Mouse (Mus musculus) heart, embryonic 13.5 days (tissue): ENCODE data around the gene Gpatch2. TPM values are rescaled to one million over a fixed set of nuclear protein-coding genes. Genes with fewer than 3 reads are reported as not detected.

Source experiments
- ATAC-seq: fragments of 200-750 bp; cut with Nextera tagmentation; 2 replicates; pipeline ENCODE4 v1.8.0; 2017; ENCODE audit warnings: moderate TSS enrichment; ENCODE audit not compliant: insufficient number of reproducible peaks, low FRiP score, low TSS enrichment; ENCODE audit errors: extremely low read depth
- H3K27ac ChIP-seq: fragments of 300-500 bp; sonication (generic); replicated peaks from 2 replicates; pipeline ENCODE4 v1.5.1; 2015; ENCODE audit warnings: moderate library complexity, mild to moderate bottlenecking, inconsistent platforms
- H3K27me3 ChIP-seq: fragments of 300-500 bp; sonication (generic); replicated peaks from 2 replicates; pipeline ENCODE4 v1.6.1; 2015; ENCODE audit warnings: mild to moderate bottlenecking, inconsistent platforms
- H3K36me3 ChIP-seq: fragments of 300-500 bp; sonication (generic); 2 replicates; pipeline ENCODE4 v1.6.1; 2015; ENCODE audit warnings: mild to moderate bottlenecking, inconsistent platforms
- H3K4me1 ChIP-seq: fragments of 300-500 bp; sonication (generic); 2 replicates; pipeline ENCODE4 v1.6.1; 2015; ENCODE audit warnings: inconsistent platforms
- H3K4me2 ChIP-seq: fragments of 300-500 bp; sonication (generic); 2 replicates; pipeline ENCODE4 v1.6.1; 2015; ENCODE audit warnings: inconsistent platforms, mild to moderate bottlenecking, moderate library complexity
- H3K4me3 ChIP-seq: fragments of 300-500 bp; sonication (generic); 2 replicates; pipeline ENCODE4 v1.5.1; 2015; ENCODE audit warnings: moderate library complexity, mild to moderate bottlenecking, inconsistent platforms
- H3K9ac ChIP-seq: fragments of 300-500 bp; sonication (generic); 2 replicates; pipeline ENCODE4 v1.6.1; 2015; ENCODE audit warnings: inconsistent platforms, mild to moderate bottlenecking, moderate library complexity
- H3K9me3 ChIP-seq: fragments of 300-500 bp; sonication (generic); 2 replicates; pipeline ENCODE4 v1.6.1; 2016; ENCODE audit warnings: inconsistent platforms
- WGBS: fragments of 180-500 bp; shearing (Covaris S2); methylation state at CpG from one replicate; pipeline ENCODE4 v1.1.7; 2015; ENCODE audit warnings: mixed read lengths; 5-methylcytosine and 5-hydroxymethylcytosine counted together
- polyA plus RNA-seq: library from polyadenylated mRNA; unstranded; fragments of >200 nt; fragmentation: Nextera tagmentation; extraction: Ambion mirVana; gene quantifications from 2 replicates; pipeline ENCODE4 v1.2.1, GENCODE M21; 2015

Gene Gpatch2
- polyA plus RNA-seq, 1 experiment from 2014 or later: 10.3 TPM

GRCm38 (mm10) chr1:187291480-187292394 lies 76.4 kb downstream of the Gpatch2 start:
- H3K9ac ChIP-seq: no peak overlapping the region
- peaks cover 11% of the 10 kb centered on the region for H3K4me1 ChIP-seq
- no peaks in the 10 kb centered on the region for H3K36me3 ChIP-seq
- H3K4me3 ChIP-seq: no peak overlapping the region
- no peak for ATAC-seq
- 75% methylated on average over 10 of the region's 10 CpGs for WGBS
- no peak overlapping the region for H3K27ac ChIP-seq
- H3K4me2 ChIP-seq: no peak overlapping the region
- no peaks in the 10 kb centered on the region for H3K9me3 ChIP-seq
- H3K27me3 ChIP-seq: no peaks in the 10 kb centered on the region

GRCm38 (mm10) chr1:187292395-187292749 lies 77.1 kb downstream of the Gpatch2 start:
- Histone ChIP-seq H3K4me1 (peaks cover 11% of the 10 kb centered on the region), H3K9ac (no peak overlapping the region), H3K36me3 (no peaks in the 10 kb centered on the region), H3K27me3 (no peaks in the 10 kb centered on the region), H3K4me3 (no peak overlapping the region), H3K4me2 (no peak overlapping the region), H3K9me3 (no peaks in the 10 kb centered on the region), H3K27ac (no peak overlapping the region)
- 73% methylated on average over 3 of the region's 3 CpGs for WGBS
- no peak for ATAC-seq

GRCm38 (mm10) chr1:187293233-187293632 lies 77.9 kb downstream of the Gpatch2 start:
- WGBS: 71% methylated on average over 3 of the region's 3 CpGs
- Histone ChIP-seq H3K4me3 (no peak overlapping the region), H3K9ac (no peak overlapping the region), H3K4me2 (no peak overlapping the region), H3K36me3 (no peaks in the 10 kb centered on the region), H3K9me3 (no peaks in the 10 kb centered on the region), H3K4me1 (peaks cover 11% of the 10 kb centered on the region), H3K27me3 (no peaks in the 10 kb centered on the region), H3K27ac (no peak overlapping the region)
- no peak for ATAC-seq

- Histone ChIP-seq H3K4me1 (peaks cover 11% of the 10 kb centered on the region), H3K9me3 (no peaks in the 10 kb centered on the region), H3K27me3 (no peaks in the 10 kb centered on the region), H3K4me2 (no peak overlapping the region), H3K27ac (no peak overlapping the region; the same call in 1 of the 2 replicates), H3K36me3 (no peaks in the 10 kb centered on the region), H3K9ac (no peak overlapping the region), H3K4me3 (no peak overlapping the region)
- no peak for ATAC-seq
- 59% methylated on average over 5 of the region's 5 CpGs for WGBS
These were observed 79.2 kb downstream of the Gpatch2 start for GRCm38 (mm10) chr1:187294522-187294921.

- peaks cover 11% of the 10 kb centered on the region for H3K4me1 ChIP-seq
- H3K4me3 ChIP-seq: no peak overlapping the region
- H3K27ac ChIP-seq: no peak overlapping the region; the same call in 1 of the 2 replicates
- H3K4me2 ChIP-seq: no peak overlapping the region
- no peak for ATAC-seq
- H3K36me3 ChIP-seq: no peaks in the 10 kb centered on the region
- H3K9me3 ChIP-seq: no peaks in the 10 kb centered on the region
- H3K9ac ChIP-seq: no peak overlapping the region
- no peaks in the 10 kb centered on the region for H3K27me3 ChIP-seq
- WGBS: 91% methylated on average over 6 of the region's 6 CpGs
These were observed 79.8 kb downstream of the Gpatch2 start for GRCm38 (mm10) chr1:187295038-187295559.

- Histone ChIP-seq H3K4me1 (peaks cover 17% of the 10 kb centered on the region), H3K9ac (no peak overlapping the region), H3K9me3 (no peaks in the 10 kb centered on the region), H3K4me3 (no peak overlapping the region), H3K27ac (no peak overlapping the region), H3K36me3 (no peaks in the 10 kb centered on the region), H3K4me2 (no peak overlapping the region), H3K27me3 (no peaks in the 10 kb centered on the region)
- no peak for ATAC-seq
- 75% methylated on average over 1 of the region's 1 CpGs for WGBS
These were observed 80.4 kb downstream of the Gpatch2 start for GRCm38 (mm10) chr1:187295711-187296110.

GRCm38 (mm10) chr1:187299236-187299635 lies 83.9 kb downstream of the Gpatch2 start:
- Histone ChIP-seq H3K9me3 (no peaks in the 10 kb centered on the region), H3K4me1 (peaks cover 21% of the 10 kb centered on the region), H3K4me3 (no peak overlapping the region), H3K27ac (no peak overlapping the region), H3K27me3 (no peaks in the 10 kb centered on the region), H3K4me2 (no peak overlapping the region), H3K36me3 (no peaks in the 10 kb centered on the region), H3K9ac (no peak overlapping the region)
- WGBS: 68% methylated on average over 4 of the region's 4 CpGs
- ATAC-seq: no peak

GRCm38 (mm10) chr1:187300626-187301025 lies 85.3 kb downstream of the Gpatch2 start:
- Histone ChIP-seq H3K36me3 (no peaks in the 10 kb centered on the region), H3K4me3 (no peak overlapping the region), H3K9me3 (no peaks in the 10 kb centered on the region), H3K27me3 (no peaks in the 10 kb centered on the region), H3K4me2 (no peak overlapping the region), H3K27ac (no peak overlapping the region; the same call in 1 of the 2 replicates), H3K4me1 (peaks cover 13% of the 10 kb centered on the region), H3K9ac (no peak overlapping the region)
- WGBS: 56% methylated on average over 5 of the region's 5 CpGs
- ATAC-seq: no peak

- Histone ChIP-seq H3K4me2 (no peak overlapping the region), H3K36me3 (no peaks in the 10 kb centered on the region), H3K4me3 (no peak overlapping the region), H3K27ac (peak overlapping the region; percentile 43), H3K27me3 (no peaks in the 10 kb centered on the region), H3K9ac (no peak overlapping the region), H3K9me3 (no peaks in the 10 kb centered on the region), H3K4me1 (peaks cover 33% of the 10 kb centered on the region)
- 53% methylated on average over 10 of the region's 10 CpGs for whole genome bisulfite sequencing
- ATAC-seq: no peak
These were observed 87.9 kb downstream of the Gpatch2 start for GRCm38 (mm10) chr1:187303221-187303620.

GRCm38 (mm10) chr1:187307335-187307734 lies 92.0 kb downstream of the Gpatch2 start:
- peak overlapping the region; percentile 50 for H3K27ac ChIP-seq
- H3K27me3 ChIP-seq: no peaks in the 10 kb centered on the region
- no peak overlapping the region for H3K4me3 ChIP-seq
- no peak overlapping the region for H3K4me2 ChIP-seq
- ATAC-seq: peak; percentile 25; the same call in 1 of the 2 replicates
- no peaks in the 10 kb centered on the region for H3K9me3 ChIP-seq
- H3K36me3 ChIP-seq: no peaks in the 10 kb centered on the region
- H3K9ac ChIP-seq: no peak overlapping the region
- 34% methylated on average over 4 of the region's 4 CpGs for WGBS
- H3K4me1 ChIP-seq: peaks cover 27% of the 10 kb centered on the region

GRCm38 (mm10) chr1:187308523-187308922 lies 93.2 kb downstream of the Gpatch2 start:
- H3K4me1 ChIP-seq: peaks cover 22% of the 10 kb centered on the region
- ATAC-seq: no peak
- H3K36me3 ChIP-seq: no peaks in the 10 kb centered on the region
- H3K4me3 ChIP-seq: no peak overlapping the region
- WGBS: 76% methylated on average over 2 of the region's 2 CpGs
- no peaks in the 10 kb centered on the region for H3K9me3 ChIP-seq
- H3K4me2 ChIP-seq: no peak overlapping the region
- no peaks in the 10 kb centered on the region for H3K27me3 ChIP-seq
- H3K9ac ChIP-seq: no peak overlapping the region
- H3K27ac ChIP-seq: no peak overlapping the region

GRCm38 (mm10) chr1:187311122-187311521 lies 95.8 kb downstream of the Gpatch2 start:
- H3K36me3 ChIP-seq: no peaks in the 10 kb centered on the region
- H3K4me3 ChIP-seq: no peak overlapping the region
- WGBS: 70% methylated on average over 6 of the region's 6 CpGs
- H3K9ac ChIP-seq: no peak overlapping the region
- no peaks in the 10 kb centered on the region for H3K27me3 ChIP-seq
- peaks cover 31% of the 10 kb centered on the region for H3K4me1 ChIP-seq
- H3K4me2 ChIP-seq: no peak overlapping the region
- H3K9me3 ChIP-seq: no peaks in the 10 kb centered on the region
- no peak overlapping the region for H3K27ac ChIP-seq
- no peak for ATAC-seq
